Mouse (Mus musculus): ENCODE measurements at regions not wholly inside any gene's neighbourhood (a gene's known extent, or its start where the extent isn't known, plus 50 kb on each side); places are given as distances from the start of the nearest gene placed in this dataset.
A peak's percentile ranks its signal among the peaks of the same experiment; 100 is the strongest.

- dilution Hi-C loops (cut with MboI; ENCODE audit: extremely low pct_ligation_motif_present, extremely low pct_unique_long_range_greater_than_20kb, low sequenced_read_pairs): no loop called here
- Histone ChIP-seq H3K4me1 (ENCODE audit: control insufficient read depth in 1 of 2, insufficient read depth in 2 of 2) (peaks cover 0 to 7% of the 10 kb centered on the region in 2 experiments; a peak in 2 of 4 replicates), H3K4me2 (ENCODE audit: insufficient read depth, low read depth, poor library complexity, severe bottlenecking) (no peak overlapping the region), H3K36me3 (replicated peaks in 1 of 2; ENCODE audit: control insufficient read depth in 1 of 2, insufficient read depth in 1 of 2, low read length in 1 of 2) (no peaks in the 10 kb centered on the region), H3K79me2 (replicated peaks; ENCODE audit: control insufficient read depth, extremely low read depth, insufficient read depth, poor library complexity, severe bottlenecking) (no peaks in the 10 kb centered on the region), H3K9ac (ENCODE audit: insufficient read depth, low read depth) (no peak overlapping the region), H3K4me3 (replicated peaks in 1 of 3; ENCODE audit: low read depth in 2 of 3, low read length in 2 of 3, poor library complexity in 1 of 3) (no peak overlapping the region), H3K9me3 (replicated peaks; ENCODE audit: low read length) (no peaks in the 10 kb centered on the region), H3K27me3 (replicated peaks) (no peaks in the 10 kb centered on the region), H3K27ac (ENCODE audit: insufficient read depth, low read depth) (no peak overlapping the region)
- no peak for DNase-seq (ENCODE audit: extremely low read depth)
- in situ Hi-C loops (cut with MboI; ENCODE audit: low pct_ligation_motif_present, low pct_unique_long_range_greater_than_20kb, low sequenced_read_pairs): no loop called here
- no peak for TF ChIP-seq ZNF384 (IDR thresholded peaks at IDR 0.05; ENCODE audit: low read depth, low read length)
- no peak for TF ChIP-seq ZMIZ1 (IDR thresholded peaks at IDR 0.05; ENCODE audit: low read depth, low read length)
- TF ChIP-seq ZC3H11A (IDR thresholded peaks at IDR 0.05; ENCODE audit: low read depth, low read length): no peak
- TF ChIP-seq JUN (IDR thresholded peaks at IDR 0.05; ENCODE audit: insufficient read depth, low read depth, low read length): no peak
- TF ChIP-seq RCOR1 (conservative IDR thresholded peaks at IDR 0.05; ENCODE audit: low read depth, low read length): no peak
- TF ChIP-seq USF1 (IDR thresholded peaks at IDR 0.05; ENCODE audit: low read depth, low read length): no peak
- TF ChIP-seq UBTF (IDR thresholded peaks at IDR 0.05; ENCODE audit: low read depth, low read length): no peak
Observed at GRCm38 (mm10) chr15:42912880-42913279, 2778.7 kb downstream of the 9330182O14Rik start.

GRCm38 (mm10) chr15:42913285-42913684, 2779.1 kb downstream of the 9330182O14Rik start:
- in situ Hi-C loops (cut with MboI; ENCODE audit: low pct_ligation_motif_present, low pct_unique_long_range_greater_than_20kb, low sequenced_read_pairs): no loop called here
- peaks cover 0 to 7% of the 10 kb centered on the region in 2 experiments; a peak in 2 of 4 replicates for H3K4me1 ChIP-seq (ENCODE audit: control insufficient read depth in 1 of 2, insufficient read depth in 2 of 2)
- no peak overlapping the region for H3K9ac ChIP-seq (ENCODE audit: insufficient read depth, low read depth)
- H3K4me2 ChIP-seq (ENCODE audit: insufficient read depth, low read depth, poor library complexity, severe bottlenecking): no peak overlapping the region
- H3K36me3 ChIP-seq (replicated peaks in 1 of 2; ENCODE audit: control insufficient read depth in 1 of 2, insufficient read depth in 1 of 2, low read length in 1 of 2): no peaks in the 10 kb centered on the region
- H3K79me2 ChIP-seq (replicated peaks; ENCODE audit: control insufficient read depth, extremely low read depth, insufficient read depth, poor library complexity, severe bottlenecking): no peaks in the 10 kb centered on the region
- no peaks in the 10 kb centered on the region for H3K27me3 ChIP-seq (replicated peaks)
- H3K9me3 ChIP-seq (replicated peaks; ENCODE audit: low read length): no peaks in the 10 kb centered on the region
- TF ChIP-seq UBTF (IDR thresholded peaks at IDR 0.05; ENCODE audit: low read depth, low read length): no peak
- TF ChIP-seq MAFK (IDR thresholded peaks at IDR 0.05; ENCODE audit: insufficient replicate concordance, low read length): no peak
- no peak for TF ChIP-seq ETS1 (conservative IDR thresholded peaks at IDR 0.05; ENCODE audit: low read depth, low read length)
- TF ChIP-seq ZNF384 (IDR thresholded peaks at IDR 0.05; ENCODE audit: low read depth, low read length): no peak
- TF ChIP-seq USF2 (conservative IDR thresholded peaks at IDR 0.05; ENCODE audit: low read depth, low read length): no peak
- TF ChIP-seq ZMIZ1 (IDR thresholded peaks at IDR 0.05; ENCODE audit: low read depth, low read length): no peak
- no peak for TF ChIP-seq SIN3A (IDR thresholded peaks at IDR 0.05; ENCODE audit: low read length)
- no peak overlapping the region for H3K4me3 ChIP-seq (replicated peaks in 1 of 3; ENCODE audit: low read depth in 2 of 3, low read length in 2 of 3, poor library complexity in 1 of 3)
- no peak for DNase-seq (ENCODE audit: extremely low read depth)
- dilution Hi-C loops (cut with MboI; ENCODE audit: extremely low pct_ligation_motif_present, extremely low pct_unique_long_range_greater_than_20kb, low sequenced_read_pairs): no loop called here
- no peak overlapping the region for H3K27ac ChIP-seq (ENCODE audit: insufficient read depth, low read depth)

GRCm38 (mm10) chr15:42914099-42914498, 2779.9 kb downstream of the 9330182O14Rik start:
- no peaks in the 10 kb centered on the region for H3K27me3 ChIP-seq (replicated peaks)
- in situ Hi-C loops (cut with MboI; ENCODE audit: low pct_ligation_motif_present, low pct_unique_long_range_greater_than_20kb, low sequenced_read_pairs) (no loop called here), dilution Hi-C loops (cut with MboI; ENCODE audit: extremely low pct_ligation_motif_present, extremely low pct_unique_long_range_greater_than_20kb, low sequenced_read_pairs) (no loop called here)
- no peaks in the 10 kb centered on the region for H3K36me3 ChIP-seq (replicated peaks in 1 of 2; ENCODE audit: control insufficient read depth in 1 of 2, insufficient read depth in 1 of 2, low read length in 1 of 2)
- no peaks in the 10 kb centered on the region for H3K79me2 ChIP-seq (replicated peaks; ENCODE audit: control insufficient read depth, extremely low read depth, insufficient read depth, poor library complexity, severe bottlenecking)
- DNase-seq (ENCODE audit: extremely low read depth): peak; percentile 59
- H3K4me3 ChIP-seq (replicated peaks in 1 of 3; ENCODE audit: low read depth in 2 of 3, low read length in 2 of 3, poor library complexity in 1 of 3): no peak overlapping the region
- H3K27ac ChIP-seq (ENCODE audit: insufficient read depth, low read depth): no peak overlapping the region
- no peaks in the 10 kb centered on the region for H3K9me3 ChIP-seq (replicated peaks; ENCODE audit: low read length)
- H3K9ac ChIP-seq (ENCODE audit: insufficient read depth, low read depth): no peak overlapping the region
- no peak for TF ChIP-seq ZMIZ1 (IDR thresholded peaks at IDR 0.05; ENCODE audit: low read depth, low read length)
- no peak for TF ChIP-seq USF2 (conservative IDR thresholded peaks at IDR 0.05; ENCODE audit: low read depth, low read length)
- peak; percentile 87 for TF ChIP-seq CTCF (conservative IDR thresholded peaks at IDR 0.05 in 1 of 2, IDR thresholded peaks at IDR 0.05 in 1 of 2; ENCODE audit: low read depth in 2 of 2, low read length in 2 of 2)
- TF ChIP-seq SMC3 (IDR thresholded peaks at IDR 0.05; ENCODE audit: low read depth, low read length): peak; percentile 65
- no peak for TF ChIP-seq CHD2 (IDR thresholded peaks at IDR 0.05; ENCODE audit: low read length)
- no peak for TF ChIP-seq UBTF (IDR thresholded peaks at IDR 0.05; ENCODE audit: low read depth, low read length)
- TF ChIP-seq RAD21 (IDR thresholded peaks at IDR 0.05; ENCODE audit: low read depth, low read length): peak; percentile 90
- no peak for TF ChIP-seq E2F4 (IDR thresholded peaks at IDR 0.05; ENCODE audit: insufficient replicate concordance, low read depth, low read length)
- TF ChIP-seq BHLHE40 (IDR thresholded peaks at IDR 0.05; ENCODE audit: low read depth, low read length): no peak
- peak; percentile 34; the same call in 1 of the 2 replicates for TF ChIP-seq NELFE (IDR thresholded peaks at IDR 0.05; ENCODE audit: low read depth, low read length)
- TF ChIP-seq POLR2A (IDR thresholded peaks at IDR 0.05; ENCODE audit: low read depth, low read length): no peak
- TF ChIP-seq MAX (IDR thresholded peaks at IDR 0.05; ENCODE audit: low read length): no peak
- no peak for TF ChIP-seq ELF1 (IDR thresholded peaks at IDR 0.05; ENCODE audit: low read depth, low read length)
- TF ChIP-seq SIN3A (IDR thresholded peaks at IDR 0.05; ENCODE audit: low read length): no peak
- TF ChIP-seq EP300 (IDR thresholded peaks at IDR 0.05; ENCODE audit: low read length): no peak
- TF ChIP-seq JUND (conservative IDR thresholded peaks at IDR 0.05; ENCODE audit: low read depth, low read length): no peak
- TF ChIP-seq ZC3H11A (IDR thresholded peaks at IDR 0.05; ENCODE audit: low read depth, low read length): peak; percentile 31
- TF ChIP-seq NRF1 (IDR thresholded peaks at IDR 0.05; ENCODE audit: low read depth, low read length): no peak
- no peak for TF ChIP-seq TBP (conservative IDR thresholded peaks at IDR 0.05; ENCODE audit: low read depth, low read length)
- no peak for TF ChIP-seq JUN (IDR thresholded peaks at IDR 0.05; ENCODE audit: insufficient read depth, low read depth, low read length)
- no peak for TF ChIP-seq TCF12 (IDR thresholded peaks at IDR 0.05; ENCODE audit: low read depth, low read length)
- H3K4me1 ChIP-seq (ENCODE audit: control insufficient read depth in 1 of 2, insufficient read depth in 2 of 2): peaks cover 0 to 7% of the 10 kb centered on the region in 2 experiments; a peak in 2 of 4 replicates
- no peak overlapping the region for H3K4me2 ChIP-seq (ENCODE audit: insufficient read depth, low read depth, poor library complexity, severe bottlenecking)

Data from CH12.LX (cell line).